Mouse (Mus musculus) megakaryocyte, adult 5-6 weeks (primary cell): ENCODE measurements around the gene Arhgef28. TPM values are rescaled to one million over a fixed set of nuclear protein-coding genes. Genes with fewer than 3 reads are reported as not detected.
"Not testable (repeated sequence)": the region's sequence is repeated elsewhere in the genome, so short reads cannot be mapped to it uniquely, and the experiment has no call there.

Source experiments
- ATAC-seq: 2 replicates; pipeline ENCODE4 v1.8.0; 2016; ENCODE audit warnings: mild to moderate bottlenecking, inconsistent platforms; ENCODE audit not compliant: poor library complexity, severe bottlenecking
- total RNA-seq, 2 experiments: library from RNA; stranded (forward) in 1 of 2; stranded (reverse) in 1 of 2; fragments of 153-499, 151-499 nt in 1 of 2; fragments of 221-1000, 200-1000 nt in 1 of 2; gene quantifications; 2 replicates each; pipeline versions ENCODE4 v1.2.3 to v1.2.4; 2015 to 2017

Gene Arhgef28
- total RNA-seq, 2 experiments from 2014 or later = 0.18 TPM; not detected in 1

DNA sequence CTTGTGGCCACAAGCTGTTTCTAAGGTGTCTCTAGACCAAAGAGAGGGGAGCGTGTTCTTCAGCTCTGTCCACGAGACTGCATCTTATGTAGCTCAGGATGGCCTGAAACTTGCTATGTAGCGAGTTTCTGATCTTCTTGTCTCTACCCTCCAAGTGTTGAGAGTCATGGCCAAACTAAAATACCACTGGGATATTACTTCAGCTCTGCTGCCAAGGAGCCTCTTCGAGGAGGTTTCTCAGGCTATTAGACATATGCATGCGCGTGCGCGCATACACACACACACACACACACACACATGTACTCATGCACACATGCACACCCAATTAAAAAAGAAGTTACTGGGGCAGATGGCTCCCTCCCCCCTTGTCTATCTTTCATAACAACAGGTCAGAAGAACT is 187.4 kb downstream of the Arhgef28 start:
- not testable (repeated sequence) for ATAC-seq

DNA sequence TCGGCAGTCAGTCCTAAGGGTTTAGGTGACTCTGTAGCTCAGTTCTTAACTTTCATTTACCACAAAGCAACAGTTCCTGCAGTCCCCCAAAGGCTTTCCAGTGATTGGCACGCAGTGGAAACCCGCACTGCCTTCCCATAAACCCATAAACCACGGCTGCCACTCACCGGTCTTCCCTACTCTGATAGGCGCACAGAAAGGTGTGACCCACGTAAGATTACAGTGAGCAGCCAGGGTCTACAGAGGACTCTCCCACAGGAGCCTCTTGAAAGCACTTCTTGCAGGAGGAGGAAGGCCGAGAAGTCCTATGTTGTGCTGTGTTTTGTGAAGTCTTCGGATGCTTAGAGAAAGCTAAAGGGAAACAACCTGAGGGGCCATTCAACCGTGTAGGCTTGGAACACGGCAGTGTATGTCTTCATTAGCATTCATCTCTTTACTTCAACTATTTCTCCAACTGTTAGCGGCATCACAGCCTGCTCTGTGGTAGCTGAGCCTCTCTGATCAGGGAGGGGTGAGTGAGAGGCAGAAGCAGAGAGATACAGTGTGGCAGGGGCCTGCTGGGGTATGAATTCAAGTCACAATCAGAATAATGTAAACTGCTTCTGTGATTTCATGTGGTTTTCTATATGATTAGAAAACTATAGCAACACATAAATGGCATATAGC is 189.2 kb downstream of the Arhgef28 start:
- ATAC-seq = no peak

DNA sequence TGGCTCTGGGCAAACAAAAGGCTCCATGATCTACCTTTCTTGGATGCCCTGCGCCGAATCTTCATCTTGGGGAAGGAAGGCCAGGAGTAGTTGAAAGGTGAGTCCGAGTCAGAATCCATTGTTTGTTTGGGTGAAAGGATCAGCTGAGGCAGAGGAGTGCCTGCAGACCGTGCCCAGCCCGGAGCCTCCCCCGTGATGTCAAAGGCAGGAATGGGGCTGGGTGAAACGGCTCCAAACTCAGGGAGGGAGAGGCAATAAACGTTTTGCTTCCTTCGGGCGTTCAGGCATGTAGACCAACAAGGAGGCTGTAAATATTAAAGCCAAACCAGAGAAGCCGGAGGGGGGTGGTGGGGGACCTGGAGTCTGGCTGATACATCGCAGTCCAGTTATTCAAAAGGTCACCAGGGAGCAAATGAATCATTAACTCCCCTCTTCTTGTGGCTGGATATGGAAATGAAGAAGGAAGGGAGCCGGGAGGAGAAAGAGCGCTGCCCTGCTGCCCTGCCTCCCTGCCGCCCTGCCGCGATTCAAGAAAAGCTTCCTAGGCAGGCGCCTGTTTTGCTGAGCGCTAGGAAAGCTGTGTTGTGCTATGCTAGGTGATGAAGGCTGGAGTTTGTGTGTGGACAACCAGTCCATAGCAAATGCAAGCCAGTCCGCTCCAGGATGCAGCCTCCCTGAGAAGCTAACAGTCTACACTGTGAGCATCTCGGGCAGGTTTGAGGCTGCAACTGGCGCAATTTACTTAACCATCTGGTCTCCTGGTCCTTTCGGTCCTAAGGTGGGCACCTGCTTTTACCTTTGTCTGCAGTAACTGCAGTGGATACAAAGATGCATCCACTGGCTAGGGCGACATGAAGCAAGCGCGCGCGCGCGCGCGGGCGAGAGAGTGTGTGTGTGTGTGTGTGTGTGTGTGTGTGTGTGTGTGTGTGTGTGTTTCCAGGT is 190.0 kb downstream of the Arhgef28 start:
- no peak for ATAC-seq

DNA sequence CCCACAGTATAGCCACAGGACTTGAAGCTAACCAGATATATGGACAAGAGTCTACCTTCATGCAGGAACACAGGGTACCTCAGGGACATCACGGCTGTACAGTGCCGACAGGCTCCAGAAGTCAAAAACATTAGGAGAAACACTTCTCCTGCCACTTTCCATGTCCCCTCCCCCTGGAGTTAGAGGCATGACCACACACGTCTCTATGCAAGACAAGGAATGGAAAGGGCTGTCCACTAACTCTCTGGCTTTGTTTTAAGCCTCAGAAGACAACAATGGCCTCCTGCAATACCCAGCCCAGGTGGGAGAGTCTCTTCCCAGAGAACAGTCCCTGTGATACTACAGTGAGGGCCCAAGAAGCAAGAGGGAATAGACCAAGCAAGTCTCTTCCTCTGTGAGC is 191.3 kb downstream of the Arhgef28 start:
- no peak for ATAC-seq

DNA sequence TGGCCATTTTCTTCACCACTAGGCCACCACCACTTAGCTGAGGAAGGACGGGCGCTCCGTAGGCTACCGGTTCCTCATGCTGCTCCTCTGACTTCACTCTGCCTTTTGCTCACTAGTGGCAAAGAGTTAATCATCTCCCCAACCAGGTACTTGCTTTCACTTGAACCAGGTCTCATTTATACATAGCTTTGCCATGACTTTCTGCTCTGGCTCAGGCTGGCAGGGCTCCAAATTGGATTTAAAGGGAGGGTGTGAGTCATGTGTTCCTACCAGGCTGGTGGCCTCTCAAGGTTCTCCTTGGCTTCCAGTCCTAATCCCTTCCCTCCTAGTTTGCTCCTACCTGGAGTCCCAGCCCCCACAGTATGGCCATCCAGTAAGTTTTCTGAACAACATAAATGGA is 192.5 kb downstream of the Arhgef28 start:
- no peak for ATAC-seq

DNA sequence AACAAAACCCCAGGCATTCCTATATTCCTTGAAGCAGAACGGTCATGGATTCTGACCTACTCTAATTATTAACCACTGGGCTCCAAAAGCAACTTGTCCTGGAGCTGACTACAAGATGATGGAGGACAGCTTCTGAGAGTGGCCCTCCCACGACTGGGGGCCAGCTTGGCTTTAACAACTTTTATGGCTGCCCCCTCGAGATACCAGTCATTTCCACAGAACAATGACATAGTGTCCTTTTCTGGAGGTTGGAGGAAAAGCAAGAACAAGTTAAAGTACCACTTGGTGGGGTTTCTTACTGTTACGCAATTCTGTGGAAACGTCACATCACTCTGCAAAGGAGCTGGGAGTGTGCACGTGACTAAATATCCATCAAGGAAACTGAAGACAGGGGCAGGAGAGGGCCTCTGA is 194.3 kb downstream of the Arhgef28 start:
- no peak for ATAC-seq

DNA sequence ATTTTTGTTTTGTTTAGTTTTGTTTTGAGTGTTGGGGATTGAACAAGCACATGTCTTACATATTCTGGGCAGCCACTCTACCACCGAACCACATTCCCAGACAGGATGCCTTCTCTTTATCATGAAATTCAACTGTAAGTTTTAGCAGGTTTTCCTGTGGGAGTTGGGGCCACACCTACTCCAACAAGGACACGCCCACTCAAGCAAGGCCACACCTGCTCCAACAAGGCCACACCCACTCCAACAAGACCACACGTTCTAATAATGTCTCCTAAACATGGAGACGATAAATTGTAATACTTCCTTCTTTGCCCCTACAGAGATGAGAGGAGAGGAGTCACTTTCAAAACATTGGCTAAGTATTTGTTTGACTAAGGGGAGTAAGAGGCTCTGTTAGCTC is 197.2 kb downstream of the Arhgef28 start:
- ATAC-seq = 0 out of 2 replicates have a peak, but pooled peaks have one; percentile 6

DNA sequence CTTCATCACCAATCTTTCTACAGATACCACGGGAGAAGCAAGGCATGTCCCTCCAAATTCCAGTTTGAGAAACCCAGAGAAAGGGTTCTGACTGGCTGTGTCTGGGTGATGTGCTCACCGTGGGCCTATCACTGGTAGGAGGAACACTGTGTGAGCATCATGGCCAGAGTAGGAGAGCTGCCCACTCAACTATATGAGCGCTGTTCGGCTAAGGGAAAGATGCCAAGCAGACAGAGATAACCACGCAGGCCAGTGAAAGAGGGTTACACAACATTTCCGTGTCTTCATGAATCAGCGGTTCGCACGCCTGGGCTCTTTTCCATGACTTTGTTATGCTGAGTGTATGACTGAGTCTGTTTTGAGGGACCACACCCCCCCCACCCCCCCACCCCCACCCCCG is 197.7 kb downstream of the Arhgef28 start:
- peak; percentile 90 for ATAC-seq

DNA sequence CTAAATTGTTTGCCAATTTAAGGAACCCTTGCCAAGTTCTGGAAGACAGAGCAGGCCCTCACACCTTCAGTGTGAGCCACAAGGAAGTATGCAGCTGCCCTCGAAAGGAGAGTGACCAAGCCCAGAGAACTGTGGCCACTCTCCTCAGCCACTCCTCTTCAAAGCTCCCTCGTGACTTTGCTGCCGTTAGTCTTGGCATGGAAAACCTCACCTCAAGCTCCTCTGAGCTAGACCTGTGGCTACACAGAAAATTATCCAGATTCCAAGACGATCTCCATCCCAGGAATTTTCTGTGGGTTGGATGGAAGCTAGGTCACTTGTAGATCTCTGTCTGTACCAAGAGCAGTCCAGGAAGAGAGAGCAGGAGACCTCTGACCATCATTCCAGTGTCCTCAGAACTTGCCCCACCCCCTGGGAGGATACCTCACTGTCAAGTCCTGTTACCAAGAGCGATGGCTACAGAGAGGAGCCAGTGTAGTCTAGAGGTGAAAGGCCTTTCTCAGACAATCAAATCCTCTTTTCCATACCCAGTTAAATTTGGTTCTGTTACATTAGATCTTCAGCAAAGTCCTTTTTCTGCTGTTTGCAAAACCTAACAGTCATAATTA is 200.5 kb downstream of the Arhgef28 start:
- no peak for ATAC-seq

DNA sequence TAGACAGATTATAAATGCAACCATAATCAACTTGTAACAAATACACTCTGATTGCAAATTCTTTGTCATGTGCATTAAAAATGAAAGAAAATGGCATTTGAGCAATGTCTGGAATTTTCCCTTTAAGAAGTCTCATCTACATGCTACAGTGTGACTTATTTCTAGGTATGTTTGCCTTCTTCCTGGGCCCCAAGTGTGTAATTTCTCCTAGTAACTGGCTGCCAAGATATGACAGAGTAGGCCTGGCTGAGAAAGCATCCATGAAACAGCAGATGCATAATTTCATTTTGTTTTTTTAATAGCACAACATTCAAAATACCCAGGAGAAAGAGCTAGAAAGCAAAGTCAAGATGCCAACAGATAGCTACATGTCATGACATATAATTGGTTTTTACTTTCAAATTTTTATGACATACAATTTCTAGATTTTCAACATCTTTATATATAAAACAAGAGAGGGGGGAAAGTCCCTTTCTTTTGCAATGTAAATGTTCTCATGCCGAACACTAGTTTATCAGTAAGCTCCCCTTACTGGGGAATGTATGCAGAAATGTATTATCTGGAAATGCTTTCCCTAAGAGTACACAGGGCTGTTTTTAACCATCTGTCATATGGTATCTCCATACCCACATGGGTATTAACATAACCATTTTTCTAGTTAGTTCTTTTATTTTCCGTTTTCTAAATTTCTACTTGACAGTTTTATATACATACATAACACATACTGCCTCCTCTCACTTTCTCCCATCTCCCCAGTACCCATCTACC is 201.4 kb downstream of the Arhgef28 start:
- no peak for ATAC-seq

DNA sequence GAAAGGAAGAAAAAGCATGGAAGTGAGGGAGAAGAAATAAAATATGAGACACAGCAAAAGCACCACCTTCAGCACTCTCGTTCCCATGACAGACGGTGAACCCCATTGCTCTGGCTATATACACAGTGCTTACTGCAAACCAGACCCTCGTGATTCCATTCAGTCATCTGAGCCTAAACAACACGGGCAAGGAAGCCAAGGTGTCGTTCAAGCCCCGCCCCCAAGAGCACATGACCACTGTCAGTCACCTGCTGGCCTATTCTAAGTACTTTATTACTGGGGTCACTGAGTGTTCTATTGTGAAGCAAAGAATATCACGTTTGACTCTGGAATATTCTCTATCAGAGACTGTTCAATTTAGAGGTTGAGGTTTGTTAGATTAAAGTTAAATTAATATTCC is 202.5 kb downstream of the Arhgef28 start:
- no peak for ATAC-seq

DNA sequence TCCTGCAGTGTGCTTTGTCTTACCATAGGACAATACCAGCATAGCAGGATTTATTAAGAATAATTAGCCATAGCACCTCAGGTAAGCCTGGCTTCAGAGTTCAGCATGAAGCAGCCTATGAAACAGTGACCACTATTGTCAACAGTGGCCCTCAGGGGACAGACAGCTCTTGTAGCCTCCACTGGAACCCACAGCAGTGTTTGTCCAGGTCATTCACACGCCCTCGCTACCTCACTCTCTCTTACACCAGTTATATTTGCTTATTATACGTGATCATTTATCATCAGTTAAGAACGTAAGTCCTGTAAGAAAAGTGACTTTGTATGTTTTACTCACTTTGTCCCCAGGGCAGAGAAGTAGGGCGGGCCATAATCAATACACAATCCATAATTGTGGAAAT is 203.6 kb downstream of the Arhgef28 start:
- ATAC-seq = no peak

DNA sequence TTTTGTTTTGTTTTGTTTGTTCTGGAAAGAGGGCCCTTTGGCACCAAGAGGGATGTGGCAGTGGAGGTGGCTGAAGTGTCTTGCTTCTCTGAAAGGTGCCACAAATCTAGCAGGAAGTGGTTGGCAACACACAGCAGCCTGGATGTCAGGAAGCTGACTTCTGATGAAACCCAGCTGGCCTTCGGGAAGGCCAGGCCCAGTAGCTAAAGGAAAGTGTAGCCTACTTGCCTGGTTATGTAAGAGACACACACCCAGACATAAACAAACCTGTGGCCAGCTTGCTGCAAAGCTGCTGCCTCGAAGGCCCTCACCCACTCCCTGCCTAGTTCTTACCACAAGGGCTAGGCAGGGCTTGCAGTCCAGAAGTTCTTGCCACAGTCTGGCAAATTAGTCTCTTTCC is 204.1 kb downstream of the Arhgef28 start:
- ATAC-seq = peak; percentile 38

DNA sequence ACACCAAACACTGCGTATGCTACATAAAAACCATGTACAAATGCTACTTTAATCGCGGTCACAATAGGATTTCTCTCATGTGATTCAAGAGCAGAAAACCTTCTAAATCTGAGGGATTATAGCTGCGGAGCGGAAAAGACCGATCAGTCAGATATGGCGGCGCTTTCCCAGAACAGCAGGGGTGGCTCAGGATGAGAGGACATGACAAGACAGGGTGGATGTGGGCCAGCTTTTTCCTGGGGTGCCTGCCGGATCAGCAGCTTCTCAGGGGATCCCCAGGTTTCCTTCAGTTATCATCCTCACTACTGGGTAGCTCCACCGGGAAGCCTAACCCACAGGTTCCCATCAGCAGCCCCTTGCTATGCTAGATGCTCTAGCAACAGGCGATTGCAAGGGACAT is 204.5 kb downstream of the Arhgef28 start:
- no peak for ATAC-seq

DNA sequence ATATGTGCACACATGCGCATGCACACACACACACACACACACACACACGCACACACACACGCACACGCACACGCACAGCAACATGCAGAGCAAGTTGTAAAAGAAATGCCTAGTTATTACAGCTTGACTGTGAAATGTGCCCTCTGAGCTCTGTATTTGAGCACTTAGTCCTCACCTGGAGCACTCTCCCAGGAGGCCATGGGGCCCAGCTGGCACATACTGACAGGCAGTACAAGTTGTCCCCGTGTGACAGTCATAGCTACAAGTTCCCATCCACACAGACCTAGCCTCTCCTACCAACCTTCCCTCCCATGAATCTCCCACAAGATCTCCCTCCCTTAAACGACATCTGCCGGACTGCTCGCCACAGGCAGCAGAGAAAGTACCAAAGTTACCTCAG is 205.4 kb downstream of the Arhgef28 start:
- no peak for ATAC-seq

DNA sequence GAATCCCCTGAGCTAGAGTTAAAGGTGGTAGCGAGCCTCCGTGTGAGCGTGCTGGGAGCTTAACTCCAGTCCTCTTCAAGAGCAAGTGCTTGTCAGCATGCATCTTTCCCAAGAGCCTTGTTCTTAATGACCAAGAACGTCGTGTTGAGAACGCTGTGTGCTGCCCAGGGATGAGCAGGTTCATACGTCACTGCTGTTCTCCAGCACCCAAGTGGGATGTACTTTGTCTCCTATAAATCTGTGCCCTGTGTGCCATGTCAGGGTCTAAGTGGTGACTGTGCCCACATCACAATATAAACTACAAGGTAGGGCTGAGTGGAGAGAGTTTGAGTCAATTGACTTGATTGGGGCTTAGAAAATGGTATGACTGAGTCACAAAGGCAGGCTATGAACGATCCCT is 207.1 kb downstream of the Arhgef28 start:
- ATAC-seq = no peak

DNA sequence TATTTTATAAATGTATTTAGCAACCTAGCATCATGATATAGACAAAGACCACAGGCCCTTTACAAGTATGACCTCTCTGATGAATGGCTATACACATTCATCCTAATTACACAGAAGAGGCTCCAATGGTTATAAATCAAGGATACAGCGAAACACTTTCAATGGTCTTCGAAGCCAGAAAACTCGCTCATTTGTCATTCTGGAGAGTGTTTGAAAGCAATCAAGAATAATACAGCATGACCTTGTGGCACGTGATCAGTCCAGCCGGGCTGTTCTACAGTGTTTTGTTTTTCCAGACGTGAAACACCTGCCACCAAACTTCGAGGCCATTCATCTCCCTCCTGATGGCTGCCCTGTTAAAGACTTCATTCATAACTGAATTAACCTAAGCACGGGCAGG is 207.7 kb downstream of the Arhgef28 start:
- no peak for ATAC-seq

DNA sequence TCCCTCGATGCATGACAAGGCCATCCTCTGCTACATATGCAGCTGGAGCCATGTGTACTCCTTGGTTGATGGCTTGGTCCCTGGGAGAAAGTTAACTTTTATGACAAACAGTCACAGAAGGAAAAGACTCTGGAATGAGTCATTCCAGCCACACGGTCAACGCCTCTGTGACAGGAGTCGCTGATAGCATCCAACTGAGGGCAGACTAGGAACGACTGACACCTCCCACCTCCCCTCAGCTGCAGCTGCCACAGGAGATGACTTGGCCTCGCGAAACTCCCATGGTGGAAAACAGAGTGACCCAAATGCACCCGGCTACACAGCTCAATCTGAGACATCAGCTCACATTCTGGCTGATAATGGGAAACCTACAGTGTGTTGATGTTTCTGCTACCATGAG is 215.3 kb downstream of the Arhgef28 start:
- no peak for ATAC-seq

DNA sequence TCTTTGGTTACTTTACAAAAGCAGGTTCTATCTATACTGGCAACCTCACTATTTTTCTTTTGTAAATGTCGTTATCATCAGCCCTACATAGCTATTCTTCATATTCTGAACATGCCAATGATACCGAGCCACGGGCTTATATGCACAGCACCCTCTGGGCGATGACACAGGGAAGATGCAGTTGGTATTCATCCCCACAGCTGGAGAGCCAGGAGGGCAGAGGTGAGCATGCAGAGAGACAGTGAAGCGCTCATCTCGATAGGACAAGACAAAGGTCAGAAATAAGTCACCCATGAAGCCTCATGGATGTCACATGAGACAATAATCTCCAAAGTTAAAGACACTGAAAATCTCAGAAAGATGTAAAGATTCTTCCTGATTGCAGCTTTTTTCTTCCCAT is 217.4 kb downstream of the Arhgef28 start:
- ATAC-seq = no peak

DNA sequence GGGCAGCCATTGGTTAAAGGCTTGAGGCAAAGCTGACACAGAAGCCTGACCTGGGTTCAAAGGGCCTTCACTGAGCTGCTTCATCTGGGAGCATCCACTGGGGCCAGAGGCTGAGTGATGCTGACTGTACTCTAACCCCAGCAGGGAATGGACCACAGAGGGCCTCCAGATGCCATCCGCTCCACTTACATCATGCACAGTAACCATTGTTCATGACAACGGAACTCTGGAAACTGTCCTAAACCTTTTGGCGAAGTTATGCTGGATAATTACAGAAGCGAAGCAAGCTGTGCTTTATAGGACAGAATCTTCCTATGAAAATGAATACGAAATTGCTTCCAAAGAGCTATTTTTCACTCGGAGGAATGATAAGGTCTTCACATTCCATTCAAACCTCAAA is 219.5 kb downstream of the Arhgef28 start:
- ATAC-seq = no peak

DNA sequence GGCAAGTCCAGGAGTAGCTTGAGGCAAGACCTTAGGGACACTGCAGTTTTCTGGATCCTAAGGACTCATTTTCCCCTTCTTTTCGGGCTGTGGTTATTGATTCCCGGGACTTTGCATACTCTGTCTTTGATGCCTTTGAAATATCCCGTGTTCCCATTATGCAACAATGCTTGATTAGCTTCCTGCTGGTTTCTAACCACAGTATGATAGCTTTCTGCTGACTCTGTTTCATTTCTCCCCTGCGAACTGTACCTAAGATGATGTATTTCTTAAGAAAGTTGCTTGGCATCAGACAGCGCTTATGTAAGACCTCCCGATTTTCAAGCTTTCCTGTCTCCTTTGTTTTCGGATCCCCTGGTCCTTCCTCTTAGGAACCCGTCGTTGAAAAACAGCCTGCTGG is 229.1 kb downstream of the Arhgef28 start:
- ATAC-seq = peak; percentile 38
